Mouse (Mus musculus): Measurements from ENCODE around the gene Olfr1199.

DNA sequence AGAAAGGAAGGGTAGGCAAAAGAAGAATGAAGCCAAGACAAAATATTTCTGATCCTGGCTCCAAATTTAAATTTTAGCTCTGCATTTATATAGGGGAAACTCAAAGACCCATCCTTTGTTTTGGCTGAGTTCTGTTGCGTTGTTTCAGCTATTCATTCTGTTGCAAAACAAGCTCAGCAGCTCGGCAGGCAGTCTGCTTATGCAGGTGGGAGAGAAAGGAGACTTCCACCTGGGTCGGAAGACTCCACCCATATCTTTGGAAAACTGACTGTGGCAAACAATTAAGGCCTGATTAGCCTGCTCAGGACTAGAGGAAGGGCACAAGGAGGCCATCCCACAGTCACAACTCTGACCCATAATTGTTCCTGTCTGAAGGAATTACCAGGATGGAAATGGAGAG, 16.9 kb downstream of the Olfr1199 start:
- no peak for TF ChIP-seq FOSL1 (IDR thresholded peaks at IDR 0.05; ENCODE audit: insufficient read depth, low read length, poor library complexity, severe bottlenecking)
- no peak for TF ChIP-seq MAX (IDR thresholded peaks at IDR 0.05)
- no peak for TF ChIP-seq CTCF (IDR thresholded peaks at IDR 0.05; ENCODE audit: control insufficient read depth, insufficient read depth, insufficient read length)
- TF ChIP-seq MYOD1 (IDR thresholded peaks at IDR 0.05; ENCODE audit: control insufficient read depth, insufficient read length, low read depth) = no peak
- TF ChIP-seq USF1 (IDR thresholded peaks at IDR 0.05; ENCODE audit: low read depth) = no peak
- no peak for TF ChIP-seq MYOG (IDR thresholded peaks at IDR 0.05; ENCODE audit: control insufficient read depth, extremely low read depth, insufficient read length)
- TF ChIP-seq CEBPB (IDR thresholded peaks at IDR 0.05; ENCODE audit: low read depth) = no peak
